Mouse (Mus musculus) lung, adult 2 months (tissue): ENCODE results near the gene Tbck.

Source experiments
- CTCF ChIP-seq: fragments of 200-500 bp; IDR thresholded peaks from 2 replicates; pipeline ENCODE4 v1.5.1; 2011; ENCODE audit warnings: mild to moderate bottlenecking, low read length, control low read depth; ENCODE audit not compliant: insufficient read depth
- POLR2A ChIP-seq: fragments of 200-500 bp; IDR thresholded peaks from 2 replicates; pipeline ENCODE4 v1.6.1; 2011; ENCODE audit warnings: low read depth, mild to moderate bottlenecking, control low read depth, low read length, borderline replicate concordance; ENCODE audit errors: extremely low read depth

- no peak for TF ChIP-seq CTCF
- no peak for TF ChIP-seq POLR2A
These were observed 33.8 kb upstream of the Tbck start for GRCm38 (mm10) chr3:132650191-132650590.
